Comparison of ENCODE assay signal across 10 mouse cellular contexts in the genomic region with DNA sequence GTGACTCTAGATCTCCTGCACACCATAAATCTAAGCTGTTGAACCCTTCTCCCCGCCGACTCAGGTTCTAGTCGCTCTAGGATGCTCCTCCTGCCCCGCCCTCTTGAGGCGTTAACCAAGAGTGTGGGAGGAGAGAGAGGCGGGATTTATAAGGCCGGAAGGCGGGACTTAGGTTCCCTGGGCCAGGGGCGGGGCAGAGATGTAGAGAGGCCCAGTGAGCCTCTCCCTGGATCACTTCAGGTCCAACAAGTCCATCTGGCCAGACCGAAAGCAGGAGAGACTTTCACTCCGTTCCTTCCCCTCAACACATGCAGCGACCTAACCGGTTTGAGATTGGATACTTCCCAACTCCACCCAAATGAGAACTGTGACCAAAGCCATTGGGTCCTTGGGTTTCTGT. TPM values are rescaled to one million over a fixed set of nuclear protein-coding genes. Genes with fewer than 3 reads are reported as not detected.
A peak's percentile ranks its signal among the peaks of the same experiment; 100 is the strongest.
DNase-seq lines count a peak whose midpoint lies in the region; ATAC-seq and TF ChIP-seq lines count a peak whose summit lies in the region.
"Had no signal": no experiment of that assay in that cellular context is flagged by ENCODE, and none has a peak within 500 bp of the region (broad histone marks: within the 10 kb centered on the region; RNA-seq: fewer than 3 reads in every experiment).

No protein-coding gene starts in this region.

- no peak for TF ChIP-seq CTCF in CH12.LX (conservative IDR thresholded peaks at IDR 0.05 in 1 of 2, IDR thresholded peaks at IDR 0.05 in 1 of 2; ENCODE audit: low read depth in 2 of 2, low read length in 2 of 2)

- TF ChIP-seq RAD21 in CH12.LX (IDR thresholded peaks at IDR 0.05; ENCODE audit: low read depth, low read length) = no peak

- no peak for ATAC-seq in forebrain, embryonic 16.5 days
- 0 out of 2 replicates have a peak, but pooled peaks have one; percentile 12 for ATAC-seq in common myeloid progenitor, adult 5-6 weeks (replicated peaks; ENCODE audit: low read depth, poor library complexity, severe bottlenecking)

- H3K4me3 ChIP-seq in forebrain, embryonic 10.5 days = peak overlapping the region; percentile 68; the same call in 1 of the 2 replicates
- H3K4me3 ChIP-seq in forebrain, embryonic 16.5 days (replicated peaks; ENCODE audit: low read length) = no peak overlapping the region
- H3K4me3 ChIP-seq in CH12.LX (replicated peaks in 1 of 3; ENCODE audit: low read depth in 2 of 3, low read length in 2 of 3, poor library complexity in 1 of 3) = no peak overlapping the region
- H3K4me3 ChIP-seq: heart, embryonic 15.5 days had no signal

- H3K4me1 ChIP-seq in forebrain, embryonic 10.5 days = peaks cover 46% of the 10 kb centered on the region
- H3K4me1 ChIP-seq in forebrain, embryonic 16.5 days (replicated peaks; ENCODE audit: control insufficient read depth, insufficient read depth, low read length) = peaks cover 29% of the 10 kb centered on the region
- H3K4me1 ChIP-seq in CH12.LX (ENCODE audit: control insufficient read depth in 1 of 2, insufficient read depth in 2 of 2) = peaks cover 4 to 33% of the 10 kb centered on the region in 2 experiments

- TF ChIP-seq EP300 in CH12.LX (IDR thresholded peaks at IDR 0.05; ENCODE audit: low read length) = no peak

- dilution Hi-C loops in CH12.LX (cut with MboI; ENCODE audit: extremely low pct_ligation_motif_present, extremely low pct_unique_long_range_greater_than_20kb, low sequenced_read_pairs) = no loop called here

- in situ Hi-C loops in CH12.LX (cut with MboI; ENCODE audit: low pct_ligation_motif_present, low pct_unique_long_range_greater_than_20kb, low sequenced_read_pairs) = no loop called here

- no peaks in the 10 kb centered on the region for H3K79me2 ChIP-seq in CH12.LX (replicated peaks; ENCODE audit: control insufficient read depth, extremely low read depth, insufficient read depth, poor library complexity, severe bottlenecking)

- H3K4me2 ChIP-seq in forebrain, embryonic 16.5 days (ENCODE audit: low read length) = no peak overlapping the region; the same call in 1 of the 2 replicates
- H3K4me2 ChIP-seq in CH12.LX (ENCODE audit: insufficient read depth, low read depth, poor library complexity, severe bottlenecking) = peak overlapping the region; percentile 81; the same call in 1 of the 2 replicates
- H3K4me2 ChIP-seq: heart, embryonic 15.5 days had no signal

- H3K36me3 ChIP-seq in forebrain, embryonic 10.5 days (replicated peaks) = peaks cover under 1% of the 10 kb centered on the region; the same call in 1 of the 2 replicates
- no peaks in the 10 kb centered on the region for H3K36me3 ChIP-seq in forebrain, embryonic 16.5 days (ENCODE audit: control insufficient read depth, insufficient read depth)
- H3K36me3 ChIP-seq in CH12.LX (replicated peaks in 1 of 2; ENCODE audit: control insufficient read depth in 1 of 2, insufficient read depth in 1 of 2, low read length in 1 of 2) = no peaks in the 10 kb centered on the region
- H3K36me3 ChIP-seq: G1E; heart, embryonic 15.5 days had no signal

- H3K9ac ChIP-seq in forebrain, embryonic 16.5 days (replicated peaks; ENCODE audit: low read depth, low read length) = no peak overlapping the region
- H3K9ac ChIP-seq in CH12.LX (ENCODE audit: insufficient read depth, low read depth) = no peak overlapping the region
- H3K9ac ChIP-seq: heart, embryonic 15.5 days had no signal

- peak; percentile 57 for DNase-seq in forebrain, embryonic 10.5 days (ENCODE audit: extremely low spot score, low spot score)
- peak; percentile 86 for DNase-seq in CH12.LX (ENCODE audit: extremely low read depth)
- peak; percentile 37 for DNase-seq in kidney, postnatal 14 days
- peak; percentile 76 for DNase-seq in naive thymus-derived CD4-positive, alpha-beta T cell, adult 2 months (ENCODE audit: low read depth)
- DNase-seq in heart, adult 18-20 months = no peak
- no peak for DNase-seq in adrenal gland, adult (ENCODE audit: inconsistent age in 2 of 2, low spot score in 1 of 2)

- no peak for TF ChIP-seq POLR2A in CH12.LX (IDR thresholded peaks at IDR 0.05; ENCODE audit: low read depth, low read length)

- H3K27ac ChIP-seq in forebrain, embryonic 10.5 days = no peak overlapping the region
- H3K27ac ChIP-seq in forebrain, embryonic 16.5 days (ENCODE audit: low read length) = no peak overlapping the region
- no peak overlapping the region for H3K27ac ChIP-seq in CH12.LX (ENCODE audit: insufficient read depth, low read depth)
- H3K27ac ChIP-seq: heart, embryonic 15.5 days had no signal

- H3K9me3 ChIP-seq in forebrain, embryonic 10.5 days = no peaks in the 10 kb centered on the region
- no peaks in the 10 kb centered on the region for H3K9me3 ChIP-seq in forebrain, embryonic 16.5 days (ENCODE audit: control insufficient read depth, low read length)
- peaks cover 2% of the 10 kb centered on the region for H3K9me3 ChIP-seq in CH12.LX (replicated peaks; ENCODE audit: low read length)
- H3K9me3 ChIP-seq: heart, embryonic 15.5 days had no signal

- H3K27me3 ChIP-seq in forebrain, embryonic 10.5 days (ENCODE audit: poor library complexity, severe bottlenecking) = peaks cover 77% of the 10 kb centered on the region
- H3K27me3 ChIP-seq in forebrain, embryonic 16.5 days (replicated peaks; ENCODE audit: control insufficient read depth, insufficient read depth, low read length) = 0 out of 2 replicates have a peak, but pooled peaks cover 3% of the 10 kb centered on the region
- peaks cover 71% of the 10 kb centered on the region for H3K27me3 ChIP-seq in CH12.LX (replicated peaks)

- 7% methylated on average over 13 of the region's 13 CpGs for WGBS in forebrain, embryonic 10.5 days
- WGBS in forebrain, embryonic 16.5 days = 9% methylated on average over 13 of the region's 13 CpGs

TF ChIP-seq in CH12.LX, 34 proteins besides CTCF, POLR2A, EP300 and RAD21:
- no peak for TF ChIP-seq TCF12 (IDR thresholded peaks at IDR 0.05; ENCODE audit: low read depth, low read length)
TF ChIP-seq in CH12.LX: peak in this region for 0.

RNA-seq across cellular contexts. Expression of a gene that starts 4.0 kb away (rescaled TPM):
- 6.0 and 8.9 TPM in 2 replicates for polyA plus RNA-seq in forebrain, embryonic 10.5 days (2016; fragmentation: Nextera tagmentation; extraction: Ambion mirVana)
- polyA plus RNA-seq in forebrain, embryonic 16.5 days (2015; fragmentation: Nextera tagmentation; extraction: Ambion mirVana) = 16.1 and 19.7 TPM in 2 replicates
- total RNA-seq in CH12.LX (2012; rRNA removed) = 1.5 and 1.9 TPM in 2 replicates
- 0.21 and 0.32 TPM in 2 replicates for total RNA-seq in CH12.LX (2014; rRNA removed)
- 0.57 and 0.61 TPM in 2 replicates for polyA plus RNA-seq in CH12.LX (2012; ENCODE audit: insufficient read length, low read depth)
- not detected in 2 replicates for total RNA-seq in common myeloid progenitor, adult 5-6 weeks (2017)
- under 1 TPM in 1 of 2 experiments, not detected in 1; 0.33 TPM for total RNA-seq in heart, adult 18-20 months (2021)

RNA-seq across cellular contexts. Expression of a gene that starts 7.6 kb away (rescaled TPM):
- 0.47 and 0.81 TPM in 2 replicates for polyA plus RNA-seq in forebrain, embryonic 10.5 days (2016; fragmentation: Nextera tagmentation; extraction: Ambion mirVana)
- polyA plus RNA-seq in forebrain, embryonic 16.5 days (2015; fragmentation: Nextera tagmentation; extraction: Ambion mirVana) = 6.1 and 18.5 TPM in 2 replicates
- total RNA-seq in CH12.LX (2012; rRNA removed) = 4.4 and 5.0 TPM in 2 replicates
- 3.5 and 3.8 TPM in 2 replicates for total RNA-seq in CH12.LX (2014; rRNA removed)
- polyA plus RNA-seq in CH12.LX (2012; ENCODE audit: insufficient read length, low read depth) = 7.4 and 10.4 TPM in 2 replicates
- 1.9 TPM in 1 of 2 replicates, not detected in the other for total RNA-seq in common myeloid progenitor, adult 5-6 weeks (2017)
- total RNA-seq in heart, adult 18-20 months (2021) = 1 to 10 TPM; 1.7 to 2.3 TPM

RNA-seq across cellular contexts. Expression of a gene that starts 27.7 kb away (rescaled TPM):
- polyA plus RNA-seq in forebrain, embryonic 10.5 days (2016; fragmentation: Nextera tagmentation; extraction: Ambion mirVana) = 0.31 and 0.42 TPM in 2 replicates
- polyA plus RNA-seq in forebrain, embryonic 16.5 days (2015; fragmentation: Nextera tagmentation; extraction: Ambion mirVana) = 0.60 TPM in 1 of 2 replicates, not detected in the other
- 0.13 and 0.21 TPM in 2 replicates for total RNA-seq in CH12.LX (2012; rRNA removed)
- not detected in 2 replicates for total RNA-seq in CH12.LX (2014; rRNA removed)
- polyA plus RNA-seq in CH12.LX (2012; ENCODE audit: insufficient read length, low read depth) = 0.10 and 0.16 TPM in 2 replicates
- 0.41 TPM in 1 of 2 replicates, not detected in the other for total RNA-seq in common myeloid progenitor, adult 5-6 weeks (2017)
- 100 to 1,000 TPM; 954 to 975 TPM for total RNA-seq in heart, adult 18-20 months (2021)
- polyA plus RNA-seq: G1E had no signal

RNA-seq across cellular contexts. Expression of a gene that starts 29.2 kb away (rescaled TPM):
- polyA plus RNA-seq in forebrain, embryonic 10.5 days (2016; fragmentation: Nextera tagmentation; extraction: Ambion mirVana) = 8.3 and 8.9 TPM in 2 replicates
- polyA plus RNA-seq in forebrain, embryonic 16.5 days (2015; fragmentation: Nextera tagmentation; extraction: Ambion mirVana) = 8.2 and 10.1 TPM in 2 replicates
- total RNA-seq in CH12.LX (2012; rRNA removed) = 10.7 and 17.6 TPM in 2 replicates
- 8.6 and 12.0 TPM in 2 replicates for total RNA-seq in CH12.LX (2014; rRNA removed)
- 9.3 and 11.0 TPM in 2 replicates for polyA plus RNA-seq in CH12.LX (2012; ENCODE audit: insufficient read length, low read depth)
- 3.1 and 3.4 TPM in 2 replicates for total RNA-seq in common myeloid progenitor, adult 5-6 weeks (2017)
- 10 to 100 TPM; 20.0 to 27.9 TPM for total RNA-seq in heart, adult 18-20 months (2021)

RNA-seq across cellular contexts. Expression of a gene that starts 32.7 kb away (rescaled TPM):
- 295 TPM in 2 replicates for polyA plus RNA-seq in forebrain, embryonic 10.5 days (2016; fragmentation: Nextera tagmentation; extraction: Ambion mirVana)
- 206 and 215 TPM in 2 replicates for polyA plus RNA-seq in forebrain, embryonic 16.5 days (2015; fragmentation: Nextera tagmentation; extraction: Ambion mirVana)
- total RNA-seq in CH12.LX (2012; rRNA removed) = 197 and 229 TPM in 2 replicates
- total RNA-seq in CH12.LX (2014; rRNA removed) = 182 and 212 TPM in 2 replicates
- 457 and 499 TPM in 2 replicates for polyA plus RNA-seq in CH12.LX (2012; ENCODE audit: insufficient read length, low read depth)
- total RNA-seq in common myeloid progenitor, adult 5-6 weeks (2017) = 451 and 564 TPM in 2 replicates
- total RNA-seq in heart, adult 18-20 months (2021) = 10 to 100 TPM; 81.1 to 85.7 TPM

Comparison
In these comparisons a context has a peak if more than half of its experiments do, and no peak if none do; other contexts are left out.
1. DNase-seq: peak in forebrain, embryonic 10.5 days (single experiment), CH12.LX (single experiment), kidney, postnatal 14 days (single experiment) and naive thymus-derived CD4-positive, alpha-beta T cell, adult 2 months (single experiment); none in heart, adult 18-20 months (0 of 2) and adrenal gland, adult (0 of 2).
2. RNA of a gene that starts 27.7 kb away (total RNA-seq): 954 to 975 TPM in heart, adult 18-20 months; 0.41 TPM in common myeloid progenitor, adult 5-6 weeks and 0.13 to 0.21 TPM in CH12.LX; every median in the first group is over 100 times any median in the second.